In genomic region chrX:20798141-20798796, GRCm38 (mm10) we compare ENCODE assay signal across 9 mouse cellular contexts. TPM values are rescaled to one million over a fixed set of nuclear protein-coding genes. Genes with fewer than 3 reads are reported as not detected.
DNase-seq lines count a peak whose midpoint lies in the region; ATAC-seq and TF ChIP-seq lines count a peak whose summit lies in the region.
"Had no signal": no experiment of that assay in that cellular context is flagged by ENCODE, and none has a peak within 500 bp of the region (broad histone marks: within the 10 kb centered on the region; RNA-seq: fewer than 3 reads in every experiment).

No protein-coding gene starts in this region.

- TF ChIP-seq CTCF in small intestine, adult 2 months (IDR thresholded peaks at IDR 0.05; ENCODE audit: extremely low read depth, insufficient read length, insufficient replicate concordance, low read depth, low read length): no peak

- peak overlapping the region; percentile 39; the same call in 1 of the 2 replicates for H3K9ac ChIP-seq in embryonic facial prominence, embryonic 15.5 days
- H3K9ac ChIP-seq in limb, embryonic 11.5 days (ENCODE audit: low read length): peak overlapping the region; percentile 65
- H3K9ac ChIP-seq in midbrain, embryonic 12.5 days (replicated peaks): peak overlapping the region; percentile 60

- WGBS in embryonic facial prominence, embryonic 15.5 days: 15% methylated on average over 18 of the region's 21 CpGs
- WGBS in heart, embryonic 10.5 days: 18% methylated on average over 19 of the region's 21 CpGs
- WGBS in limb, embryonic 11.5 days: 12% methylated on average over 20 of the region's 21 CpGs
- WGBS in midbrain, embryonic 12.5 days: 24% methylated on average over 17 of the region's 21 CpGs
- WGBS in small intestine, adult 2 months: 14% methylated on average over 18 of the region's 21 CpGs

- peak overlapping the region; percentile 87 for H3K27ac ChIP-seq in embryonic facial prominence, embryonic 15.5 days (replicated peaks)
- peak overlapping the region; percentile 90 for H3K27ac ChIP-seq in heart, embryonic 10.5 days
- peak overlapping the region; percentile 53 for H3K27ac ChIP-seq in limb, embryonic 11.5 days (replicated peaks; ENCODE audit: low read depth, low read length)
- peak overlapping the region; percentile 90 for H3K27ac ChIP-seq in midbrain, embryonic 12.5 days (replicated peaks)
- H3K27ac ChIP-seq in small intestine, adult 2 months (ENCODE audit: insufficient read depth, low read depth, low read length): peak overlapping the region; percentile 50

- ATAC-seq in embryonic facial prominence, embryonic 15.5 days (ENCODE audit: insufficient number of reproducible peaks, low FRiP score, low TSS enrichment, low read depth): peak; percentile 98
- peak; percentile 97 for ATAC-seq in limb, embryonic 11.5 days (ENCODE audit: insufficient number of reproducible peaks, low FRiP score, low TSS enrichment, low read depth)
- ATAC-seq in midbrain, embryonic 12.5 days (ENCODE audit: low FRiP score, low read depth): peak; percentile 98

- no peaks in the 10 kb centered on the region for H3K27me3 ChIP-seq in embryonic facial prominence, embryonic 15.5 days
- H3K27me3 ChIP-seq in heart, embryonic 10.5 days (ENCODE audit: insufficient read depth, poor library complexity, severe bottlenecking): no peaks in the 10 kb centered on the region
- no peaks in the 10 kb centered on the region for H3K27me3 ChIP-seq in limb, embryonic 11.5 days (ENCODE audit: control insufficient read depth, insufficient read depth, low read length)
- no peaks in the 10 kb centered on the region for H3K27me3 ChIP-seq in midbrain, embryonic 12.5 days
- no peaks in the 10 kb centered on the region for H3K27me3 ChIP-seq in small intestine, adult 2 months (ENCODE audit: control insufficient read depth, insufficient read depth, low read length)

- peak overlapping the region; percentile 46 for H3K4me3 ChIP-seq in embryonic facial prominence, embryonic 15.5 days (replicated peaks)
- H3K4me3 ChIP-seq in heart, embryonic 10.5 days: peak overlapping the region; percentile 57
- peak overlapping the region; percentile 31 for H3K4me3 ChIP-seq in limb, embryonic 11.5 days (ENCODE audit: low read depth, low read length)
- peak overlapping the region; percentile 49 for H3K4me3 ChIP-seq in midbrain, embryonic 12.5 days
- H3K4me3 ChIP-seq in small intestine, adult 2 months (ENCODE audit: low read depth, low read length): peak overlapping the region; percentile 55
- H3K4me3 ChIP-seq: myocyte had no signal

- peak; percentile 96 for DNase-seq in brain, adult 2 months (ENCODE audit: low read depth, low spot score)
- peak; percentile 89 for DNase-seq in heart, embryonic 10.5 days (ENCODE audit: low spot score)
- peak; percentile 41 to 49 for DNase-seq in kidney, adult 8-10 months
- peak; percentile 77 for DNase-seq in limb, embryonic 11.5 days (ENCODE audit: low spot score)
- DNase-seq in yolk sac, embryonic 10.5 days (ENCODE audit: low spot score): peak; percentile 81

- TF ChIP-seq POLR2A in small intestine, adult 2 months (IDR thresholded peaks at IDR 0.05; ENCODE audit: low read depth, low read length): no peak

- H3K9me3 ChIP-seq in embryonic facial prominence, embryonic 15.5 days (replicated peaks): no peaks in the 10 kb centered on the region
- H3K9me3 ChIP-seq in heart, embryonic 10.5 days: no peaks in the 10 kb centered on the region
- H3K9me3 ChIP-seq in limb, embryonic 11.5 days (ENCODE audit: control insufficient read depth, low read length): no peaks in the 10 kb centered on the region
- no peaks in the 10 kb centered on the region for H3K9me3 ChIP-seq in midbrain, embryonic 12.5 days

- H3K4me1 ChIP-seq in embryonic facial prominence, embryonic 15.5 days: no peaks in the 10 kb centered on the region
- no peaks in the 10 kb centered on the region for H3K4me1 ChIP-seq in heart, embryonic 10.5 days
- no peaks in the 10 kb centered on the region for H3K4me1 ChIP-seq in limb, embryonic 11.5 days (ENCODE audit: control insufficient read depth, insufficient read depth, low read length)
- H3K4me1 ChIP-seq in midbrain, embryonic 12.5 days: no peaks in the 10 kb centered on the region
- no peaks in the 10 kb centered on the region; the same call in 1 of the 2 replicates for H3K4me1 ChIP-seq in small intestine, adult 2 months (ENCODE audit: control insufficient read depth, insufficient read depth, insufficient read length, low read length)

- H3K4me2 ChIP-seq in embryonic facial prominence, embryonic 15.5 days (replicated peaks): peak overlapping the region; percentile 47
- peak overlapping the region; percentile 35 for H3K4me2 ChIP-seq in limb, embryonic 11.5 days (ENCODE audit: low read depth, severe bottlenecking)
- H3K4me2 ChIP-seq in midbrain, embryonic 12.5 days (replicated peaks): peak overlapping the region; percentile 52

- no peaks in the 10 kb centered on the region for H3K36me3 ChIP-seq in embryonic facial prominence, embryonic 15.5 days
- H3K36me3 ChIP-seq in heart, embryonic 10.5 days: no peaks in the 10 kb centered on the region
- H3K36me3 ChIP-seq in limb, embryonic 11.5 days (ENCODE audit: control insufficient read depth, insufficient read depth, low read length): no peaks in the 10 kb centered on the region
- no peaks in the 10 kb centered on the region for H3K36me3 ChIP-seq in midbrain, embryonic 12.5 days
- H3K36me3 ChIP-seq in small intestine, adult 2 months (ENCODE audit: control insufficient read depth, insufficient read depth, low read length): no peaks in the 10 kb centered on the region

RNA-seq across cellular contexts. Expression of gene Araf, which starts 0.7 kb away (rescaled TPM):
- polyA plus RNA-seq in embryonic facial prominence, embryonic 15.5 days (2015; fragmentation: Nextera tagmentation; extraction: Ambion mirVana): 111 and 122 TPM in 2 replicates
- 117 and 128 TPM in 2 replicates for polyA plus RNA-seq in heart, embryonic 10.5 days (2016; fragmentation: Nextera tagmentation; extraction: Ambion mirVana)
- polyA plus RNA-seq in limb, embryonic 11.5 days (2014; fragmentation: Nextera tagmentation; extraction: Ambion mirVana): 69.8 and 75.0 TPM in 2 replicates
- 141 and 145 TPM in 2 replicates for polyA plus RNA-seq in midbrain, embryonic 12.5 days (2016; fragmentation: Nextera tagmentation; extraction: Ambion mirVana)
- 79.8 and 135 TPM in 2 replicates for polyA plus RNA-seq in small intestine, adult 2 months (2012; rRNA removed)

Comparison
In these comparisons a context has a peak if more than half of its experiments do, and no peak if none do; other contexts are left out.
1. Peak in every context shown above with its lines: DNase-seq, ATAC-seq, H3K4me3 ChIP-seq and H3K27ac ChIP-seq.
2. DNase-seq: peak in every context shown above with its lines; median percentile 96 in brain, adult 2 months; 89 in heart, embryonic 10.5 days; 81 in yolk sac, embryonic 10.5 days; 77 in limb, embryonic 11.5 days; 45 in kidney, adult 8-10 months.